Mouse (Mus musculus): ENCODE data around the gene Zswim1.

DNA sequence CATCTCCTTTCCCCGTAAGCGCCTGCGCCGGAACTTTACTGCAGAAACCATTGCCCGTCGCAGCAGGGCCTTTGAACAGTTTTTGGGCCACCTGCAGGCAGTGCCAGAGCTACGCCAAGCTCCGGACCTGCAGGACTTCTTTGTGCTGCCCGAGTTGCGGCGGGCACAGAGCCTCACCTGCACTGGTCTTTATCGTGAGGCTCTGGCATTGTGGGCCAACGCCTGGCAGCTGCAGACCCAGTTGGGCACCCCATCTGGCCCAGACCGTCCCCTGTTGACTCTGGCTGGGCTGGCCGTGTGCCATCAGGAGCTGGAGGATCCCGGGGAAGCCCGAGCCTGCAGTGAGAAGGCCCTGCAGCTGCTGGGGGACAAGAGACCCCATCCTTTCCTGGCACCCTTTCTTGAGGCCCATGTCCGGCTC lies 30.6 kb upstream of the Zswim1 start:
- no peak for TF ChIP-seq GATA1 (IDR thresholded peaks at IDR 0.05; ENCODE audit: low read depth, low read length)
- TF ChIP-seq CTCF (IDR thresholded peaks at IDR 0.05 in 2 of 3, conservative IDR thresholded peaks at IDR 0.05 in 1 of 3; ENCODE audit: control insufficient read depth in 1 of 3, insufficient read depth in 1 of 3, low read depth in 2 of 3, low read length in 3 of 3, poor library complexity in 1 of 3, severe bottlenecking in 1 of 3), result no peak
- TF ChIP-seq POLR2A (IDR thresholded peaks at IDR 0.05; ENCODE audit: control insufficient read depth in 1 of 2, insufficient read depth in 1 of 2, low read depth in 1 of 2, low read length in 2 of 2, poor library complexity in 1 of 2), result no peak
- TF ChIP-seq ELF1 (IDR thresholded peaks at IDR 0.05; ENCODE audit: low read depth, low read length), result no peak
- no peak for TF ChIP-seq EP300 (IDR thresholded peaks at IDR 0.05; ENCODE audit: low read depth in 1 of 2, low read length in 2 of 2)
- no peak for TF ChIP-seq E2F4 (IDR thresholded peaks at IDR 0.05; ENCODE audit: borderline replicate concordance, low read depth, low read length)
- no peak for TF ChIP-seq ZC3H11A (IDR thresholded peaks at IDR 0.05; ENCODE audit: low read depth, low read length)
- no peak for TF ChIP-seq CHD1 (IDR thresholded peaks at IDR 0.05; ENCODE audit: low read depth, low read length)
- TF ChIP-seq CHD2 (IDR thresholded peaks at IDR 0.05; ENCODE audit: low read length), result no peak
